Mouse (Mus musculus) erythroblast, embryonic 14.5 days (primary cell): ENCODE measurements around the gene Atg4d. TPM values are rescaled to one million over a fixed set of nuclear protein-coding genes. Genes with fewer than 3 reads are reported as not detected.
A peak's percentile ranks its signal among the peaks of the same experiment; 100 is the strongest.

Source experiments
- H3K27me3 ChIP-seq: 2 replicates; pipeline ENCODE4 v1.6.1; 2012; ENCODE audit warnings: inconsistent platforms; ENCODE audit not compliant: control insufficient read depth
- H3K36me3 ChIP-seq: 2 replicates; pipeline ENCODE4 v1.6.1; 2012; ENCODE audit warnings: mild to moderate bottlenecking, inconsistent platforms; ENCODE audit not compliant: control insufficient read depth
- H3K4me1 ChIP-seq: 2 replicates; pipeline ENCODE4 v1.6.1; 2012; ENCODE audit warnings: inconsistent platforms; ENCODE audit not compliant: control insufficient read depth
- H3K4me3 ChIP-seq: replicated peaks from 2 replicates; pipeline ENCODE3; 2012; ENCODE audit warnings: moderate library complexity, mild to moderate bottlenecking, inconsistent platforms
- H3K9me3 ChIP-seq: 2 replicates; pipeline ENCODE4 v1.6.1; 2012; ENCODE audit warnings: low read length, inconsistent platforms, mixed read lengths; ENCODE audit not compliant: control insufficient read depth
- GATA1 ChIP-seq: IDR thresholded peaks from 2 replicates; pipeline ENCODE4 v1.6.1; 2012; ENCODE audit warnings: low read length, inconsistent platforms, mixed read lengths
- TAL1 ChIP-seq: IDR thresholded peaks from 3 replicates; pipeline ENCODE4 v1.6.1; 2012; ENCODE audit warnings: low read length, inconsistent platforms, mixed read lengths
- polyA plus RNA-seq: library from polyadenylated mRNA; stranded (reverse); fragments of >175 nt; gene quantifications from 2 replicates; pipeline ENCODE4 v1.2.3, GENCODE M21; 2012

Atg4d gene
- polyA plus RNA-seq, 1 experiment, result 30.2 TPM

GRCm38 (mm10) chr9:21225415-21225758, 39.7 kb upstream of the Atg4d start:
- Histone ChIP-seq H3K27me3 (no peaks in the 10 kb centered on the region), H3K9me3 (peaks cover 11% of the 10 kb centered on the region), H3K4me1 (peaks cover 50% of the 10 kb centered on the region), H3K4me3 (peak overlapping the region; percentile 57), H3K36me3 (peaks cover 18% of the 10 kb centered on the region)
- TF ChIP-seq TAL1, result no peak

GRCm38 (mm10) chr9:21227342-21227741, 37.8 kb upstream of the Atg4d start:
- Histone ChIP-seq H3K9me3 (peaks cover 10% of the 10 kb centered on the region), H3K4me1 (peaks cover 39% of the 10 kb centered on the region), H3K27me3 (no peaks in the 10 kb centered on the region), H3K36me3 (peaks cover 37% of the 10 kb centered on the region), H3K4me3 (peak overlapping the region; percentile 43)
- TF ChIP-seq TAL1, result no peak
- no peak for TF ChIP-seq GATA1

- TF ChIP-seq TAL1 (no peak), GATA1 (no peak)
- Histone ChIP-seq H3K36me3 (peaks cover 79% of the 10 kb centered on the region), H3K27me3 (no peaks in the 10 kb centered on the region), H3K9me3 (no peaks in the 10 kb centered on the region), H3K4me1 (peaks cover 38% of the 10 kb centered on the region), H3K4me3 (no peak overlapping the region)
These were observed 33.5 kb upstream of the Atg4d start for GRCm38 (mm10) chr9:21231551-21231950.

GRCm38 (mm10) chr9:21232867-21233266, 32.2 kb upstream of the Atg4d start:
- Histone ChIP-seq H3K4me1 (peaks cover 40% of the 10 kb centered on the region), H3K4me3 (no peak overlapping the region), H3K36me3 (peaks cover 88% of the 10 kb centered on the region), H3K27me3 (no peaks in the 10 kb centered on the region), H3K9me3 (no peaks in the 10 kb centered on the region)
- no peak for TF ChIP-seq TAL1
- TF ChIP-seq GATA1, result no peak

- no peak for TF ChIP-seq TAL1
- no peak for TF ChIP-seq GATA1
- Histone ChIP-seq H3K9me3 (no peaks in the 10 kb centered on the region), H3K4me1 (peaks cover 43% of the 10 kb centered on the region), H3K36me3 (peaks cover 88% of the 10 kb centered on the region), H3K27me3 (no peaks in the 10 kb centered on the region), H3K4me3 (no peak overlapping the region)
These were observed 31.7 kb upstream of the Atg4d start for GRCm38 (mm10) chr9:21233366-21233765.

- peaks cover 86% of the 10 kb centered on the region for H3K36me3 ChIP-seq
- TF ChIP-seq GATA1, result no peak
- TF ChIP-seq TAL1, result no peak
- H3K9me3 ChIP-seq, result no peaks in the 10 kb centered on the region
- no peak overlapping the region for H3K4me3 ChIP-seq
- H3K27me3 ChIP-seq, result no peaks in the 10 kb centered on the region
- peaks cover 43% of the 10 kb centered on the region for H3K4me1 ChIP-seq
These were observed 31.3 kb upstream of the Atg4d start for GRCm38 (mm10) chr9:21233805-21234204.

- no peaks in the 10 kb centered on the region for H3K9me3 ChIP-seq
- no peak for TF ChIP-seq GATA1
- no peak for TF ChIP-seq TAL1
- H3K4me1 ChIP-seq, result peaks cover 56% of the 10 kb centered on the region
- H3K4me3 ChIP-seq, result no peak overlapping the region
- H3K27me3 ChIP-seq, result no peaks in the 10 kb centered on the region
- peaks cover 71% of the 10 kb centered on the region for H3K36me3 ChIP-seq
These were observed 29.8 kb upstream of the Atg4d start for GRCm38 (mm10) chr9:21235341-21235740.

GRCm38 (mm10) chr9:21236991-21237367, 28.1 kb upstream of the Atg4d start:
- H3K36me3 ChIP-seq, result peaks cover 55% of the 10 kb centered on the region
- H3K4me3 ChIP-seq, result peak overlapping the region; percentile 99
- H3K9me3 ChIP-seq, result peaks cover 3% of the 10 kb centered on the region; the same call in 1 of the 2 replicates
- H3K27me3 ChIP-seq, result peaks cover 7% of the 10 kb centered on the region
- TF ChIP-seq TAL1, result no peak
- TF ChIP-seq GATA1, result no peak
- H3K4me1 ChIP-seq, result peaks cover 65% of the 10 kb centered on the region

- Histone ChIP-seq H3K27me3 (peaks cover 12% of the 10 kb centered on the region), H3K4me3 (peak overlapping the region; percentile 99), H3K4me1 (peaks cover 63% of the 10 kb centered on the region), H3K9me3 (peaks cover 5% of the 10 kb centered on the region; the same call in 1 of the 2 replicates), H3K36me3 (peaks cover 49% of the 10 kb centered on the region)
- TF ChIP-seq GATA1 (no peak), TAL1 (no peak)
These were observed 27.6 kb upstream of the Atg4d start for GRCm38 (mm10) chr9:21237368-21238003.
